Mouse (Mus musculus) liver, embryonic 14.5 days (tissue): ENCODE measurements around the gene Casr. TPM values are rescaled to one million over a fixed set of nuclear protein-coding genes. Genes with fewer than 3 reads are reported as not detected.

Source experiments
- ATAC-seq: fragments of 200-750 bp; cut with Nextera tagmentation; 2 replicates; pipeline ENCODE4 v1.8.0; 2017; ENCODE audit warnings: moderate number of reproducible peaks, mild to moderate bottlenecking, moderate library complexity; ENCODE audit not compliant: insufficient read depth
- DNase-seq, 3 experiments: peaks; one replicate each; pipeline ENCODE4 v3.0.0-alpha.2; 2012 to 2013; ENCODE audit warnings: low read depth in 3 of 3, low spot score in 3 of 3
- H3K27ac ChIP-seq: fragments of 300-500 bp; sonication (generic); 2 replicates; pipeline ENCODE4 v1.5.1; 2014; ENCODE audit warnings: moderate library complexity, mild to moderate bottlenecking, control low read depth, inconsistent platforms
- H3K27me3 ChIP-seq: fragments of 300-500 bp; sonication (generic); 2 replicates; pipeline ENCODE4 v1.6.1; 2014; ENCODE audit warnings: mild to moderate bottlenecking, low read length, moderate library complexity; ENCODE audit not compliant: control insufficient read depth, insufficient read depth
- H3K36me3 ChIP-seq: fragments of 300-500 bp; sonication (generic); replicated peaks from 2 replicates; pipeline ENCODE4 v1.6.1; 2014; ENCODE audit warnings: low read depth; ENCODE audit not compliant: control insufficient read depth, insufficient read depth
- H3K4me1 ChIP-seq, 2 experiments: fragments of 200-500 bp in 1 of 2; fragments of 300-500 bp in 1 of 2; sonication (generic) in 1 of 2; replicated peaks; 2 replicates each; pipeline ENCODE4 v1.6.1; 2012 to 2014; ENCODE audit warnings: antibody characterized with exemption in 1 of 2, inconsistent platforms in 1 of 2, low read length in 1 of 2; ENCODE audit not compliant: control insufficient read depth in 2 of 2, insufficient read depth in 2 of 2
- H3K4me2 ChIP-seq: fragments of 300-500 bp; sonication (generic); 2 replicates; pipeline ENCODE4 v1.6.1; 2014; ENCODE audit warnings: low read depth, mild to moderate bottlenecking, control low read depth, moderate library complexity
- H3K4me3 ChIP-seq, 2 experiments: fragments of 200-500 bp in 1 of 2; fragments of 300-500 bp in 1 of 2; sonication (generic) in 1 of 2; 2 replicates each; pipeline ENCODE4 v1.5.1; 2012 to 2014; ENCODE audit warnings: low read depth in 2 of 2, low read length in 2 of 2, mild to moderate bottlenecking in 2 of 2, control low read depth in 1 of 2, inconsistent platforms in 1 of 2, moderate library complexity in 1 of 2; ENCODE audit not compliant: insufficient read depth in 1 of 2
- H3K9ac ChIP-seq: fragments of 300-500 bp; sonication (generic); replicated peaks from 2 replicates; pipeline ENCODE4 v1.6.1; 2014; ENCODE audit warnings: mild to moderate bottlenecking, control low read depth, moderate library complexity
- H3K9me3 ChIP-seq: fragments of 300-500 bp; sonication (generic); 2 replicates; pipeline ENCODE4 v1.6.1; 2016; ENCODE audit warnings: low read length, mixed read lengths; ENCODE audit not compliant: control insufficient read depth
- CTCF ChIP-seq: IDR thresholded peaks from 2 replicates; pipeline ENCODE4 v1.5.1; 2016; ENCODE audit warnings: antibody characterized with exemption, low read depth, control low read depth
- EP300 ChIP-seq: IDR thresholded peaks from 2 replicates; pipeline ENCODE4 v1.6.1; 2016; ENCODE audit warnings: antibody characterized with exemption, low read depth
- WGBS: fragments of 180-500 bp; shearing (Covaris S2); extraction: QIAGEN DNeasy Blood & Tissue Kit; methylation state at CpG from one replicate; pipeline ENCODE4 v1.1.7; 2014; ENCODE audit not compliant: insufficient replicate concordance; 5-methylcytosine and 5-hydroxymethylcytosine counted together
- polyA plus RNA-seq, 2 experiments: library from polyadenylated mRNA; depleted of rRNA in 1 of 2; stranded (reverse) in 1 of 2; unstranded in 1 of 2; fragments of >200 nt; fragmentation: Nextera tagmentation in 1 of 2; extraction: Ambion mirVana in 1 of 2; gene quantifications; 2 replicates each; pipeline versions ENCODE4 v1.2.1 to v1.2.3; 2012 to 2014

Gene Casr
- polyA plus RNA-seq, 2 experiments: not detected

- ATAC-seq (no peak), DNase-seq (no peak)
- TF ChIP-seq CTCF (no peak), EP300 (no peak)
- Histone ChIP-seq H3K27me3 (no peaks in the 10 kb centered on the region), H3K4me2 (no peak overlapping the region), H3K4me1 (no peaks in the 10 kb centered on the region), H3K27ac (no peak overlapping the region), H3K9me3 (no peaks in the 10 kb centered on the region), H3K9ac (no peak overlapping the region), H3K36me3 (no peaks in the 10 kb centered on the region), H3K4me3 (no peak overlapping the region)
- WGBS: 46% methylated on average over 2 of the region's 2 CpGs
Observed at GRCm38 (mm10) chr16:36467936-36468335, 94.0 kb downstream of the Casr start.

GRCm38 (mm10) chr16:36465436-36465835, 96.5 kb downstream of the Casr start:
- H3K4me3 ChIP-seq: no peak overlapping the region
- 68% methylated on average over 3 of the region's 3 CpGs for WGBS
- no peaks in the 10 kb centered on the region for H3K36me3 ChIP-seq
- no peak for ATAC-seq
- H3K4me1 ChIP-seq: no peaks in the 10 kb centered on the region
- no peak overlapping the region for H3K9ac ChIP-seq
- H3K27me3 ChIP-seq: no peaks in the 10 kb centered on the region
- H3K4me2 ChIP-seq: no peak overlapping the region
- H3K27ac ChIP-seq: no peak overlapping the region
- TF ChIP-seq EP300: no peak
- no peak for TF ChIP-seq CTCF
- DNase-seq: no peak
- no peaks in the 10 kb centered on the region for H3K9me3 ChIP-seq

GRCm38 (mm10) chr16:36464076-36464475, 97.9 kb downstream of the Casr start:
- Histone ChIP-seq H3K9ac (no peak overlapping the region), H3K4me2 (no peak overlapping the region), H3K4me1 (no peaks in the 10 kb centered on the region), H3K36me3 (no peaks in the 10 kb centered on the region), H3K27ac (no peak overlapping the region), H3K9me3 (no peaks in the 10 kb centered on the region), H3K4me3 (no peak overlapping the region), H3K27me3 (no peaks in the 10 kb centered on the region)
- ATAC-seq (no peak), DNase-seq (no peak)
- 48% methylated on average over 4 of the region's 4 CpGs for WGBS
- TF ChIP-seq CTCF: no peak
- TF ChIP-seq EP300: no peak

- TF ChIP-seq CTCF (no peak), EP300 (no peak)
- H3K4me2 ChIP-seq: no peak overlapping the region
- no peaks in the 10 kb centered on the region for H3K27me3 ChIP-seq
- no peaks in the 10 kb centered on the region for H3K9me3 ChIP-seq
- no peaks in the 10 kb centered on the region for H3K36me3 ChIP-seq
- no peaks in the 10 kb centered on the region for H3K4me1 ChIP-seq
- H3K9ac ChIP-seq: no peak overlapping the region
- ATAC-seq (no peak), DNase-seq (no peak)
- WGBS: 37% methylated on average over 2 of the region's 2 CpGs
- H3K4me3 ChIP-seq: no peak overlapping the region
- H3K27ac ChIP-seq: no peak overlapping the region
Observed at GRCm38 (mm10) chr16:36460426-36460825, 101.5 kb downstream of the Casr start.

DNA sequence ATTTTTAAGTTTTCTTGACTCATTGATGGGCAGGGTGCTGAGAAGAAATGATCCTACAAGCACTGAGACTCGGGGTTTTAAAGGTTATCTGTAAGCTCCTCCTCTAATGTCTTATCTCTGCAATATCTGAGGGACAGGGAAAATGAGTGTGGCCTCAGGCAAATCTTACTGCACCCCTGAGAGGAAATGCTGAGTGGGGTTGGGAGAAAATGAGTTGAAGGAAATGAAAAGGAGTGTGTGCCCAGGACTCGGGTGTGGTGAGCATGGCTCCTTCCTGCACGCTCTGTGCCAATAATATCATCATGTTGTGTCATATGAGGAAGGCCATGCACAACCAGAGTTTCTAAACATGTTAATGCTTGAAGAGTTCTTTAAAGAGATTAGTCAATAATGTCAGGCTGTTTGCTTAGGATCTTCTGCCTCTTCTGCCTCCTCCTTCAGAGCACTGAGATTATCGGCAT, 106.6 kb downstream of the Casr start, which contains the start of gene Stfa3:
Gene Stfa3 (minus strand): TSS at position 51 of the 461 bp plus-strand sequence.
- Histone ChIP-seq H3K4me2 (no peak within 1 kb of the TSS), H3K27ac (no peak within 1 kb of the TSS), H3K9ac (no peak within 1 kb of the TSS), H3K27me3 (no peaks in the 10 kb centered on the region), H3K9me3 (no peaks in the 10 kb centered on the region), H3K36me3 (no peaks in the 10 kb centered on the region), H3K4me3 (no peak within 1 kb of the TSS), H3K4me1 (no peaks in the 10 kb centered on the region)
- no peak for ATAC-seq
- no peak for DNase-seq
- 46% methylated on average over 4 of the region's 4 CpGs for WGBS
- TF ChIP-seq CTCF: no peak
- no peak for TF ChIP-seq EP300

Other genes with a start within 250 kb of the Casr start
- gene BC117090, start 227.8 kb downstream of the Casr start, polyA plus RNA-seq (2012; rRNA removed): not detected in 2 replicates
- gene BC117090, start 227.8 kb downstream of the Casr start, polyA plus RNA-seq (2014; fragmentation: Nextera tagmentation; extraction: Ambion mirVana): 0.58 and 1.9 TPM in 2 replicates
- gene BC100530, start 194.4 kb downstream of the Casr start, polyA plus RNA-seq (2012; rRNA removed): 45.3 and 77.9 TPM in 2 replicates
- 210 and 313 TPM in 2 replicates for gene BC100530, start 194.4 kb downstream of the Casr start, polyA plus RNA-seq (2014; fragmentation: Nextera tagmentation; extraction: Ambion mirVana)
- gene Stfa2, start 153.7 kb downstream of the Casr start, polyA plus RNA-seq (2012; rRNA removed): 8.4 and 11.6 TPM in 2 replicates
- 10.0 and 11.0 TPM in 2 replicates for gene Stfa2, start 153.7 kb downstream of the Casr start, polyA plus RNA-seq (2014; fragmentation: Nextera tagmentation; extraction: Ambion mirVana)
- gene Stfa3, start 106.7 kb downstream of the Casr start, polyA plus RNA-seq (2012; rRNA removed): 29.5 and 36.7 TPM in 2 replicates
- gene Stfa3, start 106.7 kb downstream of the Casr start, polyA plus RNA-seq (2014; fragmentation: Nextera tagmentation; extraction: Ambion mirVana): 27.1 and 37.9 TPM in 2 replicates
- gene Cd86, start 103.9 kb upstream of the Casr start, polyA plus RNA-seq (2012; rRNA removed): 2.6 and 4.8 TPM in 2 replicates
- gene Cd86, start 103.9 kb upstream of the Casr start, polyA plus RNA-seq (2014; fragmentation: Nextera tagmentation; extraction: Ambion mirVana): 7.1 and 7.7 TPM in 2 replicates
- gene Ildr1, start 131.8 kb upstream of the Casr start, polyA plus RNA-seq (2012; rRNA removed): 0.03 and 0.04 TPM in 2 replicates
- gene Ildr1, start 131.8 kb upstream of the Casr start, polyA plus RNA-seq (2014; fragmentation: Nextera tagmentation; extraction: Ambion mirVana): 0.05 and 0.08 TPM in 2 replicates
- 1.5 and 3.2 TPM in 2 replicates for gene Slc15a2, start 222.8 kb upstream of the Casr start, polyA plus RNA-seq (2012; rRNA removed)
- 0.32 and 2.8 TPM in 2 replicates for gene Slc15a2, start 222.8 kb upstream of the Casr start, polyA plus RNA-seq (2014; fragmentation: Nextera tagmentation; extraction: Ambion mirVana)